Mouse (Mus musculus): ENCODE measurements at regions not wholly inside any gene's neighbourhood (a gene's known extent, or its start where the extent isn't known, plus 50 kb on each side); places are given as distances from the start of the nearest gene placed in this dataset.

DNA sequence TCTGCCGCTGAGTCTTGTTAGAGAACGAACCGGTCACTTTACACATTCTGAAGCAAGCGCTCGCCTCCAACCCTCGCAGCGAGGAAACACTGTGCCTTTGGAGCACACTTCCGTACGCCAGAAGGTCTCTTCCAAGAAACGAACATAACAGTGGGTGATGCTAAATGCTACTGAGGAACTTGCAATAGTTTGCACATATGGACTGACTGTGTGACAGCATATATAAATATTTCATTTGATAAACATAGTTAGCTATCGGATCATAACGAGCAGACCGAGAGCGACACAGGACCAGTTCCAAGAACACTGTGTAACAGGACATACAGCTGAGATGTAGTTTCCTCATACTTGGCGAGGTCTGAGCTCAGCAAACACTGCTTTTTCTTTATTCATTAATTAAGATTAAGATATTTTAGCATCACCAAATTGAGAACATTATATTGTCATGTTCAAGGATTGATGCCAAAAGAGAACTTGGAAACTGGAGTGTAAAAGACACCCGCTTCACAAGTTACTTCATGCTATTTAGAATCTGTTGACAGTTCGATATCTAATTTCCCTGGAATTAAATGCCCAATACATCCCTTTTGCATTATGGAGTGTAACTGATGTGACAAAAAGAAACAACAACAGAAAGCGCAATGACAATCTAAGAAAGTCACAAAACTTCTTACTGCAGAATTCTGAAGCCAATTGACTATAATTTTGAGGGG lies 314.3 kb upstream of the Nrip1 start:
- TF ChIP-seq CTCF (IDR thresholded peaks at IDR 0.05; ENCODE audit: borderline replicate concordance, extremely low read depth, insufficient read depth, insufficient read length) (no peak), POLR2A (IDR thresholded peaks at IDR 0.05; ENCODE audit: borderline replicate concordance, extremely low read depth, insufficient read depth, insufficient read length, poor library complexity, severe bottlenecking) (no peak)

Data from brain, embryonic 14.5 days (tissue).